Mouse (Mus musculus): Measurements from ENCODE around the gene Olfr1220. TPM values are rescaled to one million over a fixed set of nuclear protein-coding genes. Genes with fewer than 3 reads are reported as not detected.

Olfr1220 gene
- not detected in 2 replicates for polyA plus RNA-seq (2014; fragmentation: Nextera tagmentation; extraction: Ambion mirVana)

DNA sequence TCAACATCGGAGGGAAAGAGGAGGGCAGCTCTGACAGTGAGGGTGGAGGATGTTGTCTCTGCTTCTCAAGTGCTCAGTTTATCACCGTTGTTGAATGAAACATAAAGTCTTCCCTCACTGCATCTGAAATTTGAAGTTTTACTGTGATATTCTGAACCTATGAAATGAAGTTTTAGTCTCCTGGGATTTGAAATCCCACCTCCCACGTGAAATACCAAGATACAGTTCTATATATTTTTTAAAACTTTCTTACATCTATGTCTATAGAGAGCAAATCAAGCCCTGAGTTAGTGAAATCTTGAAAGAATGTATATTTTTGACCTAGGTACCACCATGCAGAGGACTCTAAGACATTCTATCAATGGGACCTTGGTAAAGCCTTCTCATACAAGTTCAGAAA lies at the start of gene Olfr1220:
Gene Olfr1220 (minus strand): TSS at position 101 of the 400 bp plus-strand sequence.
- Histone ChIP-seq H3K9me3 (ENCODE audit: control insufficient read depth, low read length) (no peaks in the 10 kb centered on the region), H3K27ac (ENCODE audit: low read depth) (no peak within 1 kb of the TSS), H3K36me3 (ENCODE audit: control insufficient read depth, insufficient read depth, low read length) (no peaks in the 10 kb centered on the region), H3K4me2 (ENCODE audit: low read length) (no peak within 1 kb of the TSS), H3K4me1 (replicated peaks; ENCODE audit: control insufficient read depth, insufficient read depth, low read length) (no peaks in the 10 kb centered on the region), H3K9ac (ENCODE audit: low read length) (no peak within 1 kb of the TSS), H3K4me3 (ENCODE audit: low read depth, low read length) (no peak within 1 kb of the TSS), H3K27me3 (replicated peaks; ENCODE audit: control insufficient read depth, insufficient read depth, low read length) (no peaks in the 10 kb centered on the region)
- no peak for ATAC-seq (replicated peaks; ENCODE audit: low FRiP score, low TSS enrichment, low read depth)
- WGBS, result 68% methylated on average over 3 of the region's 3 CpGs
- no peak for DNase-seq (ENCODE audit: low spot score)

DNA sequence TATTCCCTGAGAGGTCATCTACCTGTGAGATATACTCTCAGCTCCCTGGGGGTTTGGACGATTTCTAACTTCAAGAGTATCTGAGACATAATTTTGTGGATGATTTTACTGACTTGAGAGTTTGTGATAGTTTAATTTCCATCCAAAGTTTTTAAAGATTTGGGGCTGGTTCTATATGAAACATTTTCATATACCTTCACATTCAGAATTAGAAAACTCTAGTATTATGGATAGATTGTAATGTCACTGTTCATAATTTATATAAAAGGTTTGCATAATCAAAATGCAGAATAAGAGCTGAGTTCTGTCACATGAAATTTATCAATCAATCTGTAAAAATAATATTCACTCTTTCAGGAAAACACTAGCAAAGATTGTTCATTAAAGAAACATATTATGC lies 44.8 kb upstream of the Olfr1220 start, which contains the start of gene Olfr1223:
Gene Olfr1223 (minus strand): TSS at position 101 of the 400 bp plus-strand sequence.
- Histone ChIP-seq H3K36me3 (ENCODE audit: control insufficient read depth, insufficient read depth, low read length) (no peaks in the 10 kb centered on the region), H3K4me1 (replicated peaks; ENCODE audit: control insufficient read depth, insufficient read depth, low read length) (no peaks in the 10 kb centered on the region), H3K4me2 (ENCODE audit: low read length) (no peak within 1 kb of the TSS), H3K9ac (ENCODE audit: low read length) (no peak within 1 kb of the TSS), H3K27ac (ENCODE audit: low read depth) (no peak within 1 kb of the TSS), H3K9me3 (ENCODE audit: control insufficient read depth, low read length) (no peaks in the 10 kb centered on the region), H3K27me3 (replicated peaks; ENCODE audit: control insufficient read depth, insufficient read depth, low read length) (no peaks in the 10 kb centered on the region), H3K4me3 (ENCODE audit: low read depth, low read length) (no peak within 1 kb of the TSS)
- 77% methylated on average over 1 of the region's 1 CpGs for WGBS
- ATAC-seq (replicated peaks; ENCODE audit: low FRiP score, low TSS enrichment, low read depth), result no peak
- DNase-seq (ENCODE audit: low spot score), result no peak

DNA sequence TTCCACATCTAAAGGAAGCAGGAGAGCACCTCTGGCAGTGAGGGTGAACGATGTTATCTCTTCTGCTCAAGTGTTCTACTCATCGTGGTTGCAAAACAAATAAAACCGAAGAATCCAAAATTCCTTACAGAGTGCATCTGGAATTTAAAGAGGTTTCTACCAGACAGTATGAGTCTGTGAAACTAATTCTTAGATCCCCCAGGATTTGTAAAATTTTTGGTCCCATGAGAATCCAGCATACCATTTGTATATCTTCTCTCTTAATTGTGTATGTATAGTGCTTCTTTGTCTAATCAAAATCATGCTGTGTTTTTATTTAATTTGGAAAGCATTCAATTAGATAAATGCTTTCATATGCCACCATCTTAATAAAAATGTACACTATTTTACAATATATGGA lies 26.3 kb upstream of the Olfr1220 start, which contains the start of gene Olfr1222:
Gene Olfr1222 (minus strand): TSS at position 101 of the 400 bp plus-strand sequence.
- Histone ChIP-seq H3K4me3 (ENCODE audit: low read depth, low read length) (no peak within 1 kb of the TSS), H3K4me2 (ENCODE audit: low read length) (no peak within 1 kb of the TSS), H3K27ac (ENCODE audit: low read depth) (no peak within 1 kb of the TSS), H3K4me1 (replicated peaks; ENCODE audit: control insufficient read depth, insufficient read depth, low read length) (no peaks in the 10 kb centered on the region), H3K36me3 (ENCODE audit: control insufficient read depth, insufficient read depth, low read length) (no peaks in the 10 kb centered on the region), H3K27me3 (replicated peaks; ENCODE audit: control insufficient read depth, insufficient read depth, low read length) (no peaks in the 10 kb centered on the region), H3K9me3 (ENCODE audit: control insufficient read depth, low read length) (no peaks in the 10 kb centered on the region), H3K9ac (ENCODE audit: low read length) (no peak within 1 kb of the TSS)
- WGBS, result 57% methylated on average over 3 of the region's 3 CpGs
- DNase-seq (ENCODE audit: low spot score) (no peak), ATAC-seq (replicated peaks; ENCODE audit: low FRiP score, low TSS enrichment, low read depth) (no peak)

DNA sequence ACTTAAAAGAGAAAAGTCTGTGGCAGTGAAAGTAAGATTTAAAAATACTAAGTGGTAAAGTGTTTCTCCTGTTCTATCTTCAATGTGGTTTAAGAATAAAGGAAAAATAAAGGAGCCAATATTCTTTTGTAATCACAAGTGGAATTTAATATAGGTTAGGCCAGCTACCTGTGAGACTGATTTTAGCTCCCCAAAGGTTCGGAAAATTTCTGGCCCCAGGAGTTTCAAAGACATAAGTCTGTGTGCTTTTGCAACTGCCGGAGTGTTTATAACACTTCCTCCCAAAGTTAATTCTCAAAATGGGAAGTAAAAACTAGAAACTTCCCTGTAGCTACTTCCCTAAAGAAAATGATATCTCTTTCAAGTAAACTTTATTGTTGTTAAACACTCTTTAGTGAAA lies 10.5 kb upstream of the Olfr1220 start, which contains the start of gene Olfr1221:
Gene Olfr1221 (minus strand): TSS at position 101 of the 400 bp plus-strand sequence.
- ATAC-seq (replicated peaks; ENCODE audit: low FRiP score, low TSS enrichment, low read depth) (no peak), DNase-seq (ENCODE audit: low spot score) (no peak)
- Histone ChIP-seq H3K4me3 (ENCODE audit: low read depth, low read length) (no peak within 1 kb of the TSS), H3K4me1 (replicated peaks; ENCODE audit: control insufficient read depth, insufficient read depth, low read length) (no peaks in the 10 kb centered on the region), H3K4me2 (ENCODE audit: low read length) (no peak within 1 kb of the TSS), H3K27me3 (replicated peaks; ENCODE audit: control insufficient read depth, insufficient read depth, low read length) (no peaks in the 10 kb centered on the region), H3K36me3 (ENCODE audit: control insufficient read depth, insufficient read depth, low read length) (no peaks in the 10 kb centered on the region), H3K27ac (ENCODE audit: low read depth) (no peak within 1 kb of the TSS), H3K9ac (ENCODE audit: low read length) (no peak within 1 kb of the TSS), H3K9me3 (ENCODE audit: control insufficient read depth, low read length) (no peaks in the 10 kb centered on the region)
- 72% methylated on average over 2 of the region's 2 CpGs for WGBS

DNA sequence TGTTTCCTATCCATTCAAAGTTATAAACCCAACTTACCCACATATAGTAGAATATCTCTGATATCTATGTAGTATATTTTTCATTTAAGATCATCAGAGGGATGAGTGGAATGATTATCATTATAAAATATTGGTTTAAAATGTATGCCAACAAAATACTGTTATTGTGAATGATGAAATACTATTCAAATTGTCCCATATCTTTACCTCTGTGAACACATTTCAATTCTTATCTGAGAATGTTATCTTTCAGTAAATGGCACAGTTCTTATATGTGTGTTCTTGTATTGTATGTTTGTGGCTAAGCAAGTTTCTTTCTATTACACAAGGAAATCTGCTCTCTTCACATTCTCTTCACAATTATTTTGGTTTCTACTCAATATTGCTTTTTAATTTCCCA lies 984 bp downstream of the Olfr1220 start:
- no peaks in the 10 kb centered on the region for H3K9me3 ChIP-seq (ENCODE audit: control insufficient read depth, low read length)
- H3K9ac ChIP-seq (ENCODE audit: low read length), result no peak overlapping the region
- no peaks in the 10 kb centered on the region for H3K27me3 ChIP-seq (replicated peaks; ENCODE audit: control insufficient read depth, insufficient read depth, low read length)
- no peak overlapping the region for H3K4me2 ChIP-seq (ENCODE audit: low read length)
- ATAC-seq (replicated peaks; ENCODE audit: low FRiP score, low TSS enrichment, low read depth) (no peak), DNase-seq (ENCODE audit: low spot score) (no peak)
- H3K36me3 ChIP-seq (ENCODE audit: control insufficient read depth, insufficient read depth, low read length), result no peaks in the 10 kb centered on the region
- H3K4me3 ChIP-seq (ENCODE audit: low read depth, low read length), result no peak overlapping the region
- no peak overlapping the region for H3K27ac ChIP-seq (ENCODE audit: low read depth)
- H3K4me1 ChIP-seq (replicated peaks; ENCODE audit: control insufficient read depth, insufficient read depth, low read length), result no peaks in the 10 kb centered on the region

DNA sequence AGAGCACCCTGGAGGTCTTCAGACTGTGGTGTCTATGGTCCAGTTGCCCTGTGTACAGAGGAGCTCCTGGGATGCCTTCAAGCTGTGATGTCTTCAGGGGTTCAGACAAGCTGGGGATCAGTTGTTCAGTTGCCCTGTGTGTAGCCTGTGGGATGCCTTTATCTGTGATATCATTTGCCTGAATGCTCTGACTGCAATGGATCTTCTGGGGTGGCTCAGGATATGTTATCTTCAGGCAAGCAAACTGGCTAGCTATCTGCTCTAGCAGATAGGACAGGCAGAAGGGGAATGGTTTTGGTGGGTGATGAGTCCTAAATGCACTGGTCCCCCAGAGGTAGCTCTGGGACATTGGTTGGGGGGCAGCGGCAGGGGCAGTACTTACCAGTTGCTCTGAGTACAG lies 12.8 kb downstream of the Olfr1220 start:
- H3K27me3 ChIP-seq (replicated peaks; ENCODE audit: control insufficient read depth, insufficient read depth, low read length), result no peaks in the 10 kb centered on the region
- no peak overlapping the region for H3K4me3 ChIP-seq (ENCODE audit: low read depth, low read length)
- H3K9ac ChIP-seq (ENCODE audit: low read length), result no peak overlapping the region
- H3K9me3 ChIP-seq (ENCODE audit: control insufficient read depth, low read length), result no peaks in the 10 kb centered on the region
- H3K27ac ChIP-seq (ENCODE audit: low read depth), result no peak overlapping the region
- WGBS, result 95% methylated on average over 1 of the region's 1 CpGs
- DNase-seq (ENCODE audit: low spot score) (no peak), ATAC-seq (replicated peaks; ENCODE audit: low FRiP score, low TSS enrichment, low read depth) (no peak)
- no peak overlapping the region for H3K4me2 ChIP-seq (ENCODE audit: low read length)
- no peaks in the 10 kb centered on the region for H3K4me1 ChIP-seq (replicated peaks; ENCODE audit: control insufficient read depth, insufficient read depth, low read length)
- H3K36me3 ChIP-seq (ENCODE audit: control insufficient read depth, insufficient read depth, low read length), result no peaks in the 10 kb centered on the region

DNA sequence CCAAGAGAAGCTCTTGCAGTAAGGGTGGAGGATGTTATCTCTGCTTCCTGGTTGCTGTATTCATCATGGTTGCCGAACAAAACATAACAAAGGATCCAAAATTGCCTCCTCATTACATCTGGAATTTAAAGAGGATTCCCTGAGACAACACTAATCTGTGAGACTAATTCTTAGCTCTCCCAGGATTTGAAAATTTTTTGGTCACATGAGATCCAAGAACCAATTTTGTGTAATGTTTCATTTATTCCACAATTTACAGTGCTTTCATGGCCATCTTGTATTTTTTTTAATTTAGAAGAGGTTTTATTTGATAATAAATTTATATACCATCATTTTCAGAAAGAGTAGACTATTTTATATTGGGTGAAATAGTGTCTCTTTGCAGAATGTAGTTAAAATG lies 23.2 kb downstream of the Olfr1220 start, which contains the start of gene Olfr1219:
Gene Olfr1219 (minus strand): TSS at position 101 of the 400 bp plus-strand sequence.
- Histone ChIP-seq H3K4me2 (ENCODE audit: low read length) (no peak within 1 kb of the TSS), H3K4me1 (replicated peaks; ENCODE audit: control insufficient read depth, insufficient read depth, low read length) (no peaks in the 10 kb centered on the region), H3K9ac (ENCODE audit: low read length) (no peak within 1 kb of the TSS), H3K36me3 (ENCODE audit: control insufficient read depth, insufficient read depth, low read length) (no peaks in the 10 kb centered on the region), H3K27me3 (replicated peaks; ENCODE audit: control insufficient read depth, insufficient read depth, low read length) (no peaks in the 10 kb centered on the region), H3K27ac (ENCODE audit: low read depth) (no peak within 1 kb of the TSS), H3K9me3 (ENCODE audit: control insufficient read depth, low read length) (no peaks in the 10 kb centered on the region), H3K4me3 (ENCODE audit: low read depth, low read length) (no peak within 1 kb of the TSS)
- ATAC-seq (replicated peaks; ENCODE audit: low FRiP score, low TSS enrichment, low read depth) (no peak), DNase-seq (ENCODE audit: low spot score) (no peak)
- 68% methylated on average over 1 of the region's 1 CpGs for WGBS

DNA sequence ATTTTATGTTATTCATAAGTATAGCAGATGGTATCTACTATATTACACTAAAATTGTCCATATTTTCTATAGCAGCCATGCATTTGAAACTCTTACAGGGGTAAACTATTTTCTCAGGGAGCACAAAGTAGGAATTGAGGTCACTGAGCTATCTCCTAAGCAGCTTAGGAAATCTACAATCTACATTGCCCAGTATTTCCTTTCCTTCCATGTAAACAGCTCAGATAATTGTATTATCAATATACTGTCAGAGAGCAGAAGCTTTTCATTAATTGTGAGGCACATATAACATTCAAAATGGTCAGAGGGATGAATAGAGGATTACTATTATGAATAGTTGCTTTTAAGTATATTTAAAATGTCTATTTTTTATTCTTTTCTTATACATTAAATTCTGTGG lies 25.1 kb downstream of the Olfr1220 start:
- Histone ChIP-seq H3K4me2 (ENCODE audit: low read length) (no peak overlapping the region), H3K27ac (ENCODE audit: low read depth) (no peak overlapping the region), H3K9ac (ENCODE audit: low read length) (no peak overlapping the region), H3K9me3 (ENCODE audit: control insufficient read depth, low read length) (no peaks in the 10 kb centered on the region), H3K36me3 (ENCODE audit: control insufficient read depth, insufficient read depth, low read length) (no peaks in the 10 kb centered on the region), H3K27me3 (replicated peaks; ENCODE audit: control insufficient read depth, insufficient read depth, low read length) (no peaks in the 10 kb centered on the region), H3K4me1 (replicated peaks; ENCODE audit: control insufficient read depth, insufficient read depth, low read length) (no peaks in the 10 kb centered on the region), H3K4me3 (ENCODE audit: low read depth, low read length) (no peak overlapping the region)
- ATAC-seq (replicated peaks; ENCODE audit: low FRiP score, low TSS enrichment, low read depth) (no peak), DNase-seq (ENCODE audit: low spot score) (no peak)

DNA sequence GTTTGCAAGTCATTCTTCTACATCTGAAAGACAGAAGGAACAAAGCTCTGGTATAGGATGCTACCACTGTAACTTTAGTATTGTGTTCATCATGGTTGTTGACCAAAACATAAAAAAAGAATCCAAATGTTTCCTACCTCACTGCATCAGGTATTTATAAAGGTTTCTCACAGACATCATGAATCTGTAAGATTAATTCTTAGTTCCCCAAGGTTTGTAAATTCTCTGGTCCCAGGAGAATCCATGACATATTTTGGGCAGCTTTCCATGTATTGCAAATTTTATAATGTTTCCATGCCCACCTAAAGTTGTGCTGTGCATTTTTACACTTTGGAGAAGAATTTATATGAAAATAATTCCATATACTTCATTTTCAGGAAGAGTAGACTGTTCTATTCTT lies 45.5 kb downstream of the Olfr1220 start, which contains the start of gene Olfr1218:
Gene Olfr1218 (minus strand): TSS at position 101 of the 400 bp plus-strand sequence.
- H3K27me3 ChIP-seq (replicated peaks; ENCODE audit: control insufficient read depth, insufficient read depth, low read length), result no peaks in the 10 kb centered on the region
- no peak within 1 kb of the TSS for H3K4me3 ChIP-seq (ENCODE audit: low read depth, low read length)
- H3K4me1 ChIP-seq (replicated peaks; ENCODE audit: control insufficient read depth, insufficient read depth, low read length), result no peaks in the 10 kb centered on the region
- no peaks in the 10 kb centered on the region for H3K9me3 ChIP-seq (ENCODE audit: control insufficient read depth, low read length)
- H3K27ac ChIP-seq (ENCODE audit: low read depth), result no peak within 1 kb of the TSS
- H3K9ac ChIP-seq (ENCODE audit: low read length), result no peak within 1 kb of the TSS
- DNase-seq (ENCODE audit: low spot score) (no peak), ATAC-seq (replicated peaks; ENCODE audit: low FRiP score, low TSS enrichment, low read depth) (no peak)
- no peaks in the 10 kb centered on the region for H3K36me3 ChIP-seq (ENCODE audit: control insufficient read depth, insufficient read depth, low read length)
- H3K4me2 ChIP-seq (ENCODE audit: low read length), result no peak within 1 kb of the TSS
